Mouse (Mus musculus): ENCODE measurements around the gene Dennd6b. TPM values are rescaled to one million over a fixed set of nuclear protein-coding genes. Genes with fewer than 3 reads are reported as not detected.

The Dennd6b gene
- total RNA-seq (2021) = 5.0 and 6.2 TPM in 2 replicates
- long read RNA-seq, experiment 1, partial matches to known transcripts = 0 of 23 reads
- long read RNA-seq, experiment 1, other reads (novel, unspliced or antisense) = 23 of 23 reads
- long read RNA-seq, experiment 2, full-length matches to known transcripts = 3 of 19 reads
- long read RNA-seq, experiment 2, partial matches to known transcripts = 0 of 19 reads
- long read RNA-seq, experiment 2, other reads (novel, unspliced or antisense) = 16 of 19 reads

- DNase-seq = peak; percentile 98
Measured at GRCm38 (mm10) chr15:89196313-89196706, at the start of gene Dennd6b. TSS of gene Dennd6b (minus strand) at chr15:89196496.

- peak; percentile 11 for DNase-seq
Measured at GRCm38 (mm10) chr15:89241025-89241424, 44.7 kb upstream of the Dennd6b start.

- no peak for DNase-seq
Measured at GRCm38 (mm10) chr15:89239751-89240392, 43.6 kb upstream of the Dennd6b start.

- no peak for DNase-seq
Measured at GRCm38 (mm10) chr15:89234052-89234451, 37.8 kb upstream of the Dennd6b start.

GRCm38 (mm10) chr15:89233586-89233985, 37.3 kb upstream of the Dennd6b start:
- peak; percentile 53 for DNase-seq

- DNase-seq = peak; percentile 19
Measured at GRCm38 (mm10) chr15:89215611-89216233, 19.4 kb upstream of the Dennd6b start.

- no peak for DNase-seq
Measured at GRCm38 (mm10) chr15:89214953-89215352, 18.7 kb upstream of the Dennd6b start.

GRCm38 (mm10) chr15:89213517-89213916, 17.2 kb upstream of the Dennd6b start:
- no peak for DNase-seq

GRCm38 (mm10) chr15:89212495-89212894, 16.2 kb upstream of the Dennd6b start:
- no peak for DNase-seq

- DNase-seq = peak; percentile 19
Measured at GRCm38 (mm10) chr15:89211716-89212461, 15.6 kb upstream of the Dennd6b start.

- peak; percentile 93 for DNase-seq
Measured at GRCm38 (mm10) chr15:89210915-89211715, 14.8 kb upstream of the Dennd6b start, which contains the start of gene Ppp6r2. TSS of gene Ppp6r2 (plus strand) at chr15:89211553.

- DNase-seq = peak; percentile 92
Measured at GRCm38 (mm10) chr15:89209886-89210761, 13.8 kb upstream of the Dennd6b start.

- no peak for DNase-seq
Measured at GRCm38 (mm10) chr15:89207457-89207856, 11.2 kb upstream of the Dennd6b start.

GRCm38 (mm10) chr15:89197056-89197455, 760 bp upstream of the Dennd6b start:
- no peak for DNase-seq

- peak; percentile 97 for DNase-seq
Measured at GRCm38 (mm10) chr15:89195690-89196312, 495 bp downstream of the Dennd6b start.

- no peak for DNase-seq
Measured at GRCm38 (mm10) chr15:89195261-89195681, 1.0 kb downstream of the Dennd6b start.

- peak; percentile 59 for DNase-seq
Measured at GRCm38 (mm10) chr15:89184937-89185227, 11.4 kb downstream of the Dennd6b start.

- no peak for DNase-seq
Measured at GRCm38 (mm10) chr15:89184141-89184936, 12.0 kb downstream of the Dennd6b start.

- no peak for DNase-seq
Measured at GRCm38 (mm10) chr15:89182842-89183241, 13.5 kb downstream of the Dennd6b start.

GRCm38 (mm10) chr15:89182328-89182741, 14.0 kb downstream of the Dennd6b start:
- DNase-seq = peak; percentile 64
